Mouse (Mus musculus) left cerebral cortex, adult 2 months (tissue): Measurements from ENCODE around the gene Olfr945. TPM values are rescaled to one million over a fixed set of nuclear protein-coding genes. Genes with fewer than 3 reads are reported as not detected.

Experiments used
- DNase-seq, 2 experiments: peaks; one replicate each; pipeline ENCODE4 v3.0.0; 2021 to 2022; ENCODE audit warnings: low spot score in 2 of 2, mixed read lengths in 1 of 2; ENCODE audit errors: extremely low spot score in 1 of 2
- H3K27ac ChIP-seq: fragments of 200-600 bp; 2 replicates; pipeline ENCODE4 v1.8.1; 2022
- H3K4me3 ChIP-seq: fragments of 200-600 bp; 2 replicates; pipeline ENCODE4 v1.8.1; 2022
- CTCF ChIP-seq: fragments of 200-600 bp; IDR thresholded peaks from 2 replicates; pipeline ENCODE4 v1.8.1; 2022; ENCODE audit warnings: antibody characterized with exemption, mild to moderate bottlenecking, moderate library complexity
- intact Hi-C: fragments of 180-260 bp; cut with DNase I; formaldehyde crosslinking; loops from one replicate; pipeline ENCODE4 v1.15.1; 2025
- long read RNA-seq, 2 experiments: library from polyadenylated mRNA; stranded (forward); transcript quantifications; one replicate each; pipeline ENCODE4 v2.0.0; 2021; ENCODE audit warnings: borderline mapping rate in 2 of 2
- total RNA-seq, 2 experiments: library from RNA; stranded (reverse); gene quantifications; 2 replicates each; pipeline ENCODE4 v1.2.3; 2021

Gene Olfr945
- total RNA-seq = not detected
- long read RNA-seq, experiment 1 = 0 reads
- long read RNA-seq, experiment 2 = 0 reads

DNA sequence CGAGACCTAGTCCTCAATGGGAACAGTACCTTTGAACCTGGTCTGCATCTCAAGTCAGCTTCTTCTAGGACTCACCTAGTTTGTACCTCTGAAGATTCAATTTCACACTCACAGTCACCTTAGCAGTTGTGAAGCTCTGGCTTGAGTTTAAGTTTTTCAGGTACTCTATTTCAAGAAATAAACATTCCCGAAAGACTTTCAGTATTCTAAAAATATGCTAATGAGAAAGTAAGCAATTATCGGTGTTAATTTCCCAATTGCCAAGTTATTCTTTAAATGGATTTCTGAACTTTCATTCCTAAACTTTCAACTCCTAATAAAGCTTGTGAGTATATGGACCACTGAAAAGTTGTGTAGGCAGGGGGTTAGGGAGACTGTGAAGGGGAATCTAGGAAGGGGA, at the start of gene Olfr945:
Gene Olfr945, minus strand, starts transcription at position 101 of the 400 bp plus-strand sequence.
- no peak for TF ChIP-seq CTCF
- no peak within 1 kb of the TSS for H3K27ac ChIP-seq
- no peak within 1 kb of the TSS for H3K4me3 ChIP-seq
- no peak for DNase-seq
- intact Hi-C loops = no loop called here

DNA sequence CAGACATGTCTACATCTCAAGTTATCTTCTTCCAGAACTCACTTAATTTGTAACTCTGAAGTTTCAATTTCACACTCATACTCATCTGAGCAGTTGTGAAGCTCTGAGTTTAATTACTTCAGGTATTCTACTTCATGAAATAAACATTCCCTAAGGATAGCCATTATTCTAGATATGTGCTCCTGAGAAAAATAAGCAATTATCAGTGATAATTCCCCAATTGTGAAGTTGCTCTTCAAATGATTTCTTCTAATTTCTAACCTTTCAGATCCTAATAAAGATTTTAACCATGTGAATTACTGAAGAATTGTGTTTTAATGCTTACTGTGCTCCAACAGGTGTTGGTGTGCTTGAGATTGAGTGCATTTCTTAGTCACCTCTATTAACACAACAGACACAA, 49.3 kb upstream of the Olfr945 start, which contains the start of gene Olfr948:
Gene Olfr948, minus strand, starts transcription at position 101 of the 400 bp plus-strand sequence.
- H3K27ac ChIP-seq = no peak within 1 kb of the TSS
- DNase-seq = no peak
- H3K4me3 ChIP-seq = no peak within 1 kb of the TSS
- intact Hi-C loops = no loop called here
- TF ChIP-seq CTCF = no peak

DNA sequence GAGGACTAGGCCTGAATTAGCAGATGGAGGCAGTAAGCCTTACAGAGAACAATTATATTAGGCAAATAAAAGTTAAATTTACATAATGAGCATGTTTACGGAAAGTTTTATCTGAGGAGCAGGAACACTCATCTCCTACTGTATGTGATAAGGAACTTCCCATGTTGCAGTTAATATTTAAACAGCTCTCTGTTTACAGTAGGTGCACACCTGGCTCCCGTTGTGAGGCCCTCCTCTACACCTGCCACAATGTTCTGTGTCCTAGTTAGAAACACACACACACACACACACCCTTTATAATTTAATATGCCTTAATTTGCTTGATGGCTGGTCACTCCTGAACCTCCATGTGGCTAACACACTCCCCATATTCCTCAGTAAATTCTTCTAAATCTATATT, 10.5 kb upstream of the Olfr945 start:
- no peak overlapping the region for H3K27ac ChIP-seq
- H3K4me3 ChIP-seq = no peak overlapping the region
- no peak for DNase-seq
- no peak for TF ChIP-seq CTCF
- intact Hi-C loops = no loop called here

DNA sequence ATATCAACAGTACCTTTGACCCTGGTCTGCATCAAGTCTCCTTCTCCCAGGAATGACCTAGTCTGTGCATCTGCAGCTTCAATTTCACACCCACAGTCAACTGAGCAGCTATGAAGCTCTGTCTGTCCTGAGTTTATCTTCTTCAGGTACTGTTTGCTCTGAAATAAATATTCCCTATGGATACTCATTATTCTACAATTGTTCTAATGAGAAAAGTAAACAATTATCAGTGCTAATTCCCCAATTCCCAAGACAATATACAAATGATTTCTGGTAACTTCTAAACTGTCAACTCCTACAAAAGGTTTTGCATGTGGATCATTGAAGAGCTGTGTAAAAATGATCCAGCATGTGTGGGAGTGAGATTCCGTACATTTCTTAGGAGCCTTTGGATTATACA, 26.7 kb downstream of the Olfr945 start, which contains the start of gene Olfr1537:
Gene Olfr1537, minus strand, starts transcription at position 101 of the 400 bp plus-strand sequence.
- intact Hi-C loops = no loop called here

More for the DNA sequence above, 26.7 kb downstream of the Olfr945 start, which contains the start of gene Olfr1537:
- no peak for TF ChIP-seq CTCF
- no peak within 1 kb of the TSS for H3K4me3 ChIP-seq
- DNase-seq = no peak
- H3K27ac ChIP-seq = no peak within 1 kb of the TSS

Other genes with a start within 250 kb of the Olfr945 start
- gene Olfr937, start 211.9 kb downstream of the Olfr945 start, total RNA-seq = not detected
- gene Olfr938, start 197.9 kb downstream of the Olfr945 start, total RNA-seq = not detected
- not detected for gene Olfr27, start 148.7 kb downstream of the Olfr945 start, total RNA-seq
- gene Olfr943, start 110.5 kb downstream of the Olfr945 start, total RNA-seq = not detected
- gene Olfr944, start 74.9 kb downstream of the Olfr945 start, total RNA-seq = not detected
- not detected for gene Olfr1537, start 26.8 kb downstream of the Olfr945 start, total RNA-seq
- not detected for gene Olfr948, start 49.2 kb upstream of the Olfr945 start, total RNA-seq
- gene Olfr951, start 110.6 kb upstream of the Olfr945 start, total RNA-seq = not detected
- not detected for gene Olfr952, start 150.3 kb upstream of the Olfr945 start, total RNA-seq
- gene Olfr954, start 179.9 kb upstream of the Olfr945 start, total RNA-seq = not detected
- gene Olfr955, start 195.1 kb upstream of the Olfr945 start, total RNA-seq = not detected
- gene Olfr44, start 217.2 kb upstream of the Olfr945 start, total RNA-seq = not detected
- not detected for gene Olfr957, start 239.0 kb upstream of the Olfr945 start, total RNA-seq